Mouse (Mus musculus) C2C12 (cell line): ENCODE results near the gene Polr3g. TPM values are rescaled to one million over a fixed set of nuclear protein-coding genes. Genes with fewer than 3 reads are reported as not detected.
"Not testable (repeated sequence)": the region's sequence is repeated elsewhere in the genome, so short reads cannot be mapped to it uniquely, and the experiment has no call there.

Experiments
- H3K27me3 ChIP-seq: one replicate; pipeline ENCODE4 v1.6.1; 2011; ENCODE audit not compliant: control insufficient read depth, insufficient read depth, insufficient read length
- H3K36me3 ChIP-seq: one replicate; pipeline ENCODE4 v1.6.1; 2011; ENCODE audit not compliant: control insufficient read depth, insufficient read depth
- H3K4me3 ChIP-seq: one replicate; pipeline ENCODE4 v1.5.1; 2011; ENCODE audit warnings: mild to moderate bottlenecking, control low read depth; ENCODE audit not compliant: poor library complexity, insufficient read depth, severe bottlenecking
- H3K79me2 ChIP-seq: one replicate; pipeline ENCODE4 v1.6.1; 2011; ENCODE audit not compliant: control insufficient read depth, insufficient read depth
- H3K79me3 ChIP-seq: one replicate; pipeline ENCODE4 v1.6.1; 2011; ENCODE audit warnings: low read depth, control low read depth
- H3ac ChIP-seq: one replicate; pipeline ENCODE3; 2011; ENCODE audit warnings: low read depth; ENCODE audit not compliant: control insufficient read depth, insufficient read length
- CEBPB ChIP-seq: IDR thresholded peaks from one replicate; pipeline ENCODE4 v1.6.1; 2011; ENCODE audit warnings: low read depth, mild to moderate bottlenecking, control low read depth, moderate library complexity
- CTCF ChIP-seq: IDR thresholded peaks from one replicate; pipeline ENCODE4 v1.5.1; 2011; ENCODE audit not compliant: control insufficient read depth, insufficient read depth, insufficient read length
- FOSL1 ChIP-seq: IDR thresholded peaks from one replicate; pipeline ENCODE4 v1.8.0; 2011; ENCODE audit warnings: mild to moderate bottlenecking, low read length; ENCODE audit not compliant: poor library complexity, insufficient read depth, severe bottlenecking
- MAX ChIP-seq: IDR thresholded peaks from one replicate; pipeline ENCODE4 v1.6.1; 2011; ENCODE audit warnings: mild to moderate bottlenecking, control low read depth
- MYOD1 ChIP-seq: IDR thresholded peaks from one replicate; pipeline ENCODE4 v1.6.1; 2011; ENCODE audit warnings: low read depth; ENCODE audit not compliant: control insufficient read depth, insufficient read length
- MYOG ChIP-seq: IDR thresholded peaks from one replicate; pipeline ENCODE4 v1.6.1; 2011; ENCODE audit not compliant: control insufficient read depth, insufficient read length; ENCODE audit errors: extremely low read depth
- USF1 ChIP-seq: IDR thresholded peaks from one replicate; pipeline ENCODE4 v1.6.1; 2011; ENCODE audit warnings: low read depth, mild to moderate bottlenecking, control low read depth, moderate library complexity
- polyA plus RNA-seq: library from polyadenylated mRNA; unstranded; fragments of >200 nt; fragmentation: generic; extraction: Trizol; gene quantifications from one replicate; pipeline ENCODE4 v1.2.1, GENCODE M21; 2012; ENCODE audit warnings: missing spikeins

The Polr3g gene
- polyA plus RNA-seq, 1 experiment, result 17.3 TPM

GRCm38 (mm10) chr13:81743391-81744091 is 32.7 kb upstream of the Polr3g start:
- Histone ChIP-seq H3K27me3 (no peaks in the 10 kb centered on the region), H3K79me3 (no peaks in the 10 kb centered on the region), H3K36me3 (no peaks in the 10 kb centered on the region), H3K4me3 (no peak overlapping the region), H3ac (no peak overlapping the region), H3K79me2 (no peaks in the 10 kb centered on the region)
- TF ChIP-seq MYOG (no peak), MAX (no peak), CTCF (no peak), FOSL1 (no peak), CEBPB (no peak), USF1 (no peak), MYOD1 (no peak)

- H3K79me2 ChIP-seq, result no peaks in the 10 kb centered on the region
- no peak overlapping the region for H3ac ChIP-seq
- H3K4me3 ChIP-seq, result no peak overlapping the region
- TF ChIP-seq CTCF, result no peak
- TF ChIP-seq FOSL1, result no peak
- no peak for TF ChIP-seq USF1
- no peak for TF ChIP-seq MAX
- TF ChIP-seq MYOD1, result no peak
- TF ChIP-seq MYOG, result no peak
- no peak for TF ChIP-seq CEBPB
- no peaks in the 10 kb centered on the region for H3K36me3 ChIP-seq
- no peaks in the 10 kb centered on the region for H3K27me3 ChIP-seq
- no peaks in the 10 kb centered on the region for H3K79me3 ChIP-seq
Measured at GRCm38 (mm10) chr13:81740898-81741297, 30.1 kb upstream of the Polr3g start.

DNA sequence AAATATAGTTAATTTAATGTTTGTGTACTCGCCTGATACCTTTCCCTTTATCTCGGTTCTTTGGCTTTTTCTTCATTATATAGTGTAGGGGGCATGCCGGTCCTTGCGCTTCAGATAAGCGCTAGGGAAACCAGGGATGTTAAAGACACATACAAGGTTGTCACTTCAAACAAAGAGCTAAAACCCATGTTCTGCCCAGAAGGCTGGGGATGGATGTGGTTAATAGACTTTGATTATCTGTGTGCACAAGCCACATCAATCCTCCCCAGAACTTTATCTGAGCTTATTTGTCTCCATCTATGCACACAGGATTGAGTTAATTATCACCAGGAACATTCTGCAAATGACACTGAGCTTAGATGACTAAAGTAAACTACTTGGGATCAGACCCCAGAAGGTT is 25.8 kb upstream of the Polr3g start:
- H3K79me3 ChIP-seq, result no peaks in the 10 kb centered on the region
- H3K36me3 ChIP-seq, result no peaks in the 10 kb centered on the region
- H3K27me3 ChIP-seq, result no peaks in the 10 kb centered on the region
- H3K79me2 ChIP-seq, result no peaks in the 10 kb centered on the region
- no peak for TF ChIP-seq CTCF
- TF ChIP-seq MYOD1, result no peak
- no peak for TF ChIP-seq MYOG
- TF ChIP-seq USF1, result no peak
- no peak for TF ChIP-seq CEBPB
- TF ChIP-seq MAX, result no peak
- no peak for TF ChIP-seq FOSL1
- H3ac ChIP-seq, result no peak overlapping the region
- no peak overlapping the region for H3K4me3 ChIP-seq

- Histone ChIP-seq H3K79me2 (no peaks in the 10 kb centered on the region), H3ac (no peak overlapping the region), H3K36me3 (no peaks in the 10 kb centered on the region), H3K79me3 (no peaks in the 10 kb centered on the region), H3K4me3 (no peak overlapping the region), H3K27me3 (no peaks in the 10 kb centered on the region)
- TF ChIP-seq MYOG (no peak), CTCF (no peak), MYOD1 (no peak), FOSL1 (no peak), MAX (no peak), CEBPB (no peak), USF1 (no peak)
Measured at GRCm38 (mm10) chr13:81730362-81730761, 19.5 kb upstream of the Polr3g start.

GRCm38 (mm10) chr13:81729102-81729501 is 18.3 kb upstream of the Polr3g start:
- Histone ChIP-seq H3ac (no peak overlapping the region), H3K79me3 (no peaks in the 10 kb centered on the region), H3K79me2 (no peaks in the 10 kb centered on the region), H3K27me3 (no peaks in the 10 kb centered on the region), H3K4me3 (no peak overlapping the region), H3K36me3 (no peaks in the 10 kb centered on the region)
- TF ChIP-seq FOSL1, result no peak
- TF ChIP-seq MYOD1, result no peak
- TF ChIP-seq CEBPB, result no peak
- no peak for TF ChIP-seq MYOG
- TF ChIP-seq USF1, result no peak
- TF ChIP-seq MAX, result no peak
- no peak for TF ChIP-seq CTCF

GRCm38 (mm10) chr13:81728141-81728540 is 17.3 kb upstream of the Polr3g start:
- H3K4me3 ChIP-seq, H3K79me3 ChIP-seq, H3K36me3 ChIP-seq, H3ac ChIP-seq, H3K27me3 ChIP-seq, H3K79me2 ChIP-seq: not testable (repeated sequence)
